Mouse (Mus musculus) forebrain, embryonic 16.5 days (tissue): ENCODE results near the gene Slc34a1. TPM values are rescaled to one million over a fixed set of nuclear protein-coding genes. Genes with fewer than 3 reads are reported as not detected.
A peak's percentile ranks its signal among the peaks of the same experiment; 100 is the strongest.
"Not testable (repeated sequence)": the region's sequence is repeated elsewhere in the genome, so short reads cannot be mapped to it uniquely, and the experiment has no call there.

Experiments used
- ATAC-seq: fragments of 200-750 bp; cut with Nextera tagmentation; 2 replicates; pipeline ENCODE4 v1.8.0; 2017; ENCODE audit warnings: mild to moderate bottlenecking, moderate library complexity
- H3K27ac ChIP-seq: fragments of 300-500 bp; sonication (generic); 2 replicates; pipeline ENCODE4 v1.5.1; 2014; ENCODE audit warnings: low read length, control low read depth
- H3K27me3 ChIP-seq: fragments of 300-500 bp; sonication (generic); replicated peaks from 2 replicates; pipeline ENCODE4 v1.6.1; 2014; ENCODE audit warnings: low read length; ENCODE audit not compliant: control insufficient read depth, insufficient read depth
- H3K36me3 ChIP-seq: fragments of 300-500 bp; sonication (generic); 2 replicates; pipeline ENCODE4 v1.6.1; 2014; ENCODE audit not compliant: control insufficient read depth, insufficient read depth
- H3K4me1 ChIP-seq: fragments of 300-500 bp; sonication (generic); replicated peaks from 2 replicates; pipeline ENCODE4 v1.6.1; 2014; ENCODE audit warnings: low read length; ENCODE audit not compliant: control insufficient read depth, insufficient read depth
- H3K4me2 ChIP-seq: fragments of 300-500 bp; sonication (generic); 2 replicates; pipeline ENCODE4 v1.6.1; 2014; ENCODE audit warnings: mild to moderate bottlenecking, low read length, control low read depth
- H3K4me3 ChIP-seq: fragments of 300-500 bp; sonication (generic); replicated peaks from 2 replicates; pipeline ENCODE4 v1.5.1; 2014; ENCODE audit warnings: mild to moderate bottlenecking, low read length, control low read depth
- H3K9ac ChIP-seq: fragments of 300-500 bp; sonication (generic); replicated peaks from 2 replicates; pipeline ENCODE4 v1.6.1; 2014; ENCODE audit warnings: low read depth, low read length, control low read depth
- H3K9me3 ChIP-seq: fragments of 300-500 bp; sonication (generic); 2 replicates; pipeline ENCODE4 v1.6.1; 2016; ENCODE audit warnings: low read length; ENCODE audit not compliant: control insufficient read depth
- WGBS: fragments of 180-500 bp; shearing (Covaris S2); extraction: QIAGEN DNeasy Blood & Tissue Kit; methylation state at CpG from one replicate; pipeline ENCODE4 v1.1.7; 2014; 5-methylcytosine and 5-hydroxymethylcytosine counted together
- polyA plus RNA-seq: library from polyadenylated mRNA; unstranded; fragments of >200 nt; fragmentation: Nextera tagmentation; extraction: Ambion mirVana; gene quantifications from 2 replicates; pipeline ENCODE4 v1.2.1, GENCODE M21; 2015

Slc34a1 gene
- polyA plus RNA-seq, 1 experiment from 2014 or later = not detected

DNA sequence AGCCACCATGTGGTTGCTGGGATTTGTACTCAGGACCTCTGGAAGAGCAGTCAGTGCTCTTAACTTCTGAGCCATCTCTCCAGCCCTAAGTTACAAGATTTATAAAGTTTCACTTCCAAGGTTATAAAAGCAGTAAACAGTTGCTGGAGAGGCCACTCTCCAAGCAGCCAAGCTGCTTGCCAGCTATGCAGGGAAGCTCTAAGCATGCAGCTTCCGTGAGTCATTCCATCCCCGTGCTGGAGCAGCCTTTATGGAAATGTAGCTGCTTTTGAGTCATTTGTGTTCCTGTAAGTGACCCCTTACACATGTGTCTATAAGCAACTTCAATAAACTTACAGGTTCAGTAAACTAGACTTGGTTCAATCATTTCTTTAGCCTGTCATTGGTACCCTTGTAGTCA is 32.6 kb downstream of the Slc34a1 start:
- no peak overlapping the region for H3K4me3 ChIP-seq
- no peak overlapping the region for H3K4me2 ChIP-seq
- no peaks in the 10 kb centered on the region for H3K36me3 ChIP-seq
- 80% methylated on average over 2 of the region's 2 CpGs for WGBS
- no peaks in the 10 kb centered on the region for H3K4me1 ChIP-seq
- no peak overlapping the region for H3K9ac ChIP-seq
- no peak for ATAC-seq
- H3K27me3 ChIP-seq = no peaks in the 10 kb centered on the region
- H3K9me3 ChIP-seq = no peaks in the 10 kb centered on the region
- H3K27ac ChIP-seq = no peak overlapping the region

GRCm38 (mm10) chr13:55431889-55432685 is 34.1 kb downstream of the Slc34a1 start:
- no peak for ATAC-seq
- Histone ChIP-seq H3K4me1 (no peaks in the 10 kb centered on the region), H3K9ac (no peak overlapping the region), H3K27ac (no peak overlapping the region), H3K4me3 (no peak overlapping the region), H3K36me3 (no peaks in the 10 kb centered on the region), H3K27me3 (no peaks in the 10 kb centered on the region), H3K9me3 (no peaks in the 10 kb centered on the region), H3K4me2 (no peak overlapping the region)
- WGBS = 83% methylated on average over 10 of the region's 10 CpGs

DNA sequence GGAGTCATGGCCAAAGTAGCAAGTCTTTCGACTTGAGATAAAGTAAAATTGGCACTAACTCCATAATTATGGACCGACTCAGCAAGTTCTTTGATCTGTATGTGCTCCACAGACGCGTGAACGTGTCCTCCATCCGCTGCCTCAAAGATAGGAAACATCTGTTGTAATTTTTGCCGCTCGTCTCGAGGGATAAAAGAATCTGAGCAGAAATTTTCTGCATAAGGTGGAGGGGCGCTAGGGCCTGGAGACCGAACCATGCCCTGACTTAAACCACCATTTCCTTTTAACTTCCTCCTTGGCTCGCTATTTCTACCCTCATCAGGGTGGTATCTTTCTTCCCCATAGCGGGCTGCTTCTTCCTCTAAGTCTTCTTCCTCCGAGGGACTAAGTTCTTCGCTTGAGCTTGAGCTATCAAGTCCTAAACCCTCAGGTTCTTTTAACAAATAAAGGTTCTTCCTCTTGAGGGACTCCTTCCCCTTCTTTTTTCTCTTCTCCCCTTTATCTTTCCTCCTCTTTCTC is 39.2 kb downstream of the Slc34a1 start:
- H3K9me3 ChIP-seq, ATAC-seq: not testable (repeated sequence)
- WGBS = 90% methylated on average over 14 of the region's 15 CpGs

GRCm38 (mm10) chr13:55443799-55444285 is 45.9 kb downstream of the Slc34a1 start:
- H3K4me1 ChIP-seq = peaks cover 29% of the 10 kb centered on the region
- H3K27me3 ChIP-seq = no peaks in the 10 kb centered on the region
- peak overlapping the region; percentile 65 for H3K4me2 ChIP-seq
- peak overlapping the region; percentile 81 for H3K4me3 ChIP-seq
- H3K27ac ChIP-seq = peak overlapping the region; percentile 96; the same call in 1 of the 2 replicates
- H3K36me3 ChIP-seq = no peaks in the 10 kb centered on the region
- H3K9me3 ChIP-seq = no peaks in the 10 kb centered on the region
- ATAC-seq = no peak
- peak overlapping the region; percentile 67 for H3K9ac ChIP-seq
- 42% methylated on average over 9 of the region's 9 CpGs for WGBS

More for the DNA sequence above, 39.2 kb downstream of the Slc34a1 start:
- H3K4me1 ChIP-seq, H3K36me3 ChIP-seq, H3K4me3 ChIP-seq, H3K4me2 ChIP-seq, H3K9ac ChIP-seq, H3K27ac ChIP-seq, H3K27me3 ChIP-seq: not testable (repeated sequence)

- under 1% methylated on average over 31 of the region's 33 CpGs for WGBS
- peak; percentile 72 for ATAC-seq
Observed at GRCm38 (mm10) chr13:55444286-55444936, 46.4 kb downstream of the Slc34a1 start.

GRCm38 (mm10) chr13:55444937-55445315 is 46.9 kb downstream of the Slc34a1 start, which contains the start of gene Grk6:
Gene Grk6, plus strand, starts transcription at chr13:55445072.
- Histone ChIP-seq H3K9ac (peak within 1 kb of the TSS; percentile 92), H3K4me1 (peaks cover 29% of the 10 kb centered on the region), H3K9me3 (no peaks in the 10 kb centered on the region), H3K36me3 (no peaks in the 10 kb centered on the region), H3K27ac (peak within 1 kb of the TSS; percentile 96), H3K4me2 (peak within 1 kb of the TSS; percentile 82), H3K4me3 (peak within 1 kb of the TSS; percentile 81), H3K27me3 (no peaks in the 10 kb centered on the region)
- 0% methylated on average over 26 of the region's 35 CpGs for WGBS
- peak; percentile 96 for ATAC-seq

More at GRCm38 (mm10) chr13:55444286-55444936, 46.4 kb downstream of the Slc34a1 start:
- Histone ChIP-seq H3K4me2 (peak overlapping the region; percentile 65), H3K27ac (peak overlapping the region; percentile 96), H3K4me1 (peaks cover 29% of the 10 kb centered on the region), H3K27me3 (no peaks in the 10 kb centered on the region), H3K9ac (peak overlapping the region; percentile 67), H3K36me3 (no peaks in the 10 kb centered on the region), H3K4me3 (peak overlapping the region; percentile 81), H3K9me3 (no peaks in the 10 kb centered on the region)

DNA sequence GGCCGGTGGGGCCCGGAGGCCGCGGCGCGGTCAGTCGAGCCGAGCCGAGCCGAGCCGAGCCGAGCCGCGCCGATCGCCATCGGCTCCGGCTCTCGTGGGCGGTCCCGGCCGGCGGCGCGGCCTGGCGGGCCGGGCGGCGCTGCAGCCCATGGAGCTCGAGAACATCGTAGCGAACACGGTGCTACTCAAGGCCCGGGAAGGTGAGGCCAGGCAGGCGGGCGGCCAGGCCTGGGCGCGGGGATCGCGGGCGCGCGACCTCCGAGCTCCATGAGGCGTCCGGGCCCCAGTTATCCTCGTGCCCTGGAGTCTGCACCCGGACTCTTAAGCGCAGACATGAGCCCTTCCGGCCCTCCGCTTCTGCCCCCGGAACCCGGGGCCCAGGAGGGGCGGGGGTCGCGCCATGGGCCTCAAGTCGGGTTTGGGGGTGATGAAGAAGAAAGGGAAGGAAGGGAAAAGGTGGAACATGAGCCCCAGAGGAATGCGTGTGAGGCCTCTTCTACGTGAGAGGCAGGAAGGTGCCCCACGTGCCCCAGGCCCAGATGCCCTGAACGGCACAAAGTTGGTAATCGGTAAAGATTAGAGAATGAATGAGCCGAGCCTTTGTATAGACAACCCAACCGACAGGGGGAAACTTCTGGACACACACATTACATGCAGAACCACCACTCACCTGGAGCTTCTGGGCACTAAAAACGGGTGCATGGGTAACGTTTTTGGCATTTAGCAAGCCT is 47.5 kb downstream of the Slc34a1 start:
- H3K4me3 ChIP-seq = peak overlapping the region; percentile 81
- peak overlapping the region; percentile 82 for H3K4me2 ChIP-seq
- H3K9ac ChIP-seq = peak overlapping the region; percentile 92
- no peaks in the 10 kb centered on the region for H3K9me3 ChIP-seq
- no peaks in the 10 kb centered on the region for H3K27me3 ChIP-seq
- under 1% methylated on average over 49 of the region's 66 CpGs for WGBS
- no peaks in the 10 kb centered on the region for H3K36me3 ChIP-seq
- ATAC-seq = no peak; the same call in none of the 2 replicates
- peak overlapping the region; percentile 82 for H3K27ac ChIP-seq
- H3K4me1 ChIP-seq = peaks cover 29% of the 10 kb centered on the region

- H3K4me2 ChIP-seq = peak overlapping the region; percentile 82
- no peak overlapping the region for H3K27ac ChIP-seq
- H3K27me3 ChIP-seq = no peaks in the 10 kb centered on the region
- H3K36me3 ChIP-seq = no peaks in the 10 kb centered on the region
- H3K4me3 ChIP-seq = no peak overlapping the region; the same call in 1 of the 2 replicates
- no peak for ATAC-seq
- H3K9me3 ChIP-seq = no peaks in the 10 kb centered on the region
- H3K4me1 ChIP-seq = peaks cover 29% of the 10 kb centered on the region
- 82% methylated on average over 6 of the region's 6 CpGs for WGBS
- no peak overlapping the region for H3K9ac ChIP-seq
Observed at GRCm38 (mm10) chr13:55446483-55447105, 48.6 kb downstream of the Slc34a1 start.
